Mouse (Mus musculus) embryonic facial prominence, embryonic 12.5 days (tissue): Measurements from ENCODE around the gene Cyp4f39. TPM values are rescaled to one million over a fixed set of nuclear protein-coding genes. Genes with fewer than 3 reads are reported as not detected.
A peak's percentile ranks its signal among the peaks of the same experiment; 100 is the strongest.
"Not testable (repeated sequence)": the region's sequence is repeated elsewhere in the genome, so short reads cannot be mapped to it uniquely, and the experiment has no call there.

Source experiments
- ATAC-seq: fragments of 200-750 bp; cut with Nextera tagmentation; 2 replicates; pipeline ENCODE4 v1.8.0; 2017; ENCODE audit not compliant: insufficient number of reproducible peaks, insufficient read depth, low FRiP score, low TSS enrichment
- H3K27ac ChIP-seq: fragments of 300-500 bp; sonication (generic); 2 replicates; pipeline ENCODE4 v1.5.1; 2016; ENCODE audit warnings: mild to moderate bottlenecking
- H3K27me3 ChIP-seq: fragments of 300-500 bp; sonication (generic); 2 replicates; pipeline ENCODE4 v1.6.1; 2016; ENCODE audit warnings: mild to moderate bottlenecking, moderate library complexity
- H3K36me3 ChIP-seq: fragments of 300-500 bp; sonication (generic); 2 replicates; pipeline ENCODE4 v1.6.1; 2016; ENCODE audit warnings: mild to moderate bottlenecking
- H3K4me1 ChIP-seq: fragments of 300-500 bp; sonication (generic); 2 replicates; pipeline ENCODE4 v1.6.1; 2016
- H3K4me2 ChIP-seq: fragments of 300-500 bp; sonication (generic); replicated peaks from 2 replicates; pipeline ENCODE4 v1.6.1; 2016; ENCODE audit warnings: mild to moderate bottlenecking, moderate library complexity
- H3K4me3 ChIP-seq: fragments of 300-500 bp; sonication (generic); 2 replicates; pipeline ENCODE4 v1.5.1; 2016; ENCODE audit warnings: mild to moderate bottlenecking
- H3K9ac ChIP-seq: fragments of 300-500 bp; sonication (generic); 2 replicates; pipeline ENCODE4 v1.6.1; 2016; ENCODE audit warnings: mild to moderate bottlenecking, moderate library complexity
- H3K9me3 ChIP-seq: fragments of 300-500 bp; sonication (generic); 2 replicates; pipeline ENCODE4 v1.6.1; 2016; ENCODE audit warnings: mild to moderate bottlenecking, moderate library complexity
- WGBS: fragments of 180-500 bp; shearing (Covaris S2); methylation state at CpG from one replicate; pipeline ENCODE4 v1.1.7; 2016; 5-methylcytosine and 5-hydroxymethylcytosine counted together
- polyA plus RNA-seq: library from polyadenylated mRNA; unstranded; fragments of >200 nt; fragmentation: Nextera tagmentation; extraction: Ambion mirVana; gene quantifications from 2 replicates; pipeline ENCODE4 v1.2.1, GENCODE M21; 2016

Cyp4f39 gene
- polyA plus RNA-seq, 1 experiment from 2014 or later = 0.70 TPM

DNA sequence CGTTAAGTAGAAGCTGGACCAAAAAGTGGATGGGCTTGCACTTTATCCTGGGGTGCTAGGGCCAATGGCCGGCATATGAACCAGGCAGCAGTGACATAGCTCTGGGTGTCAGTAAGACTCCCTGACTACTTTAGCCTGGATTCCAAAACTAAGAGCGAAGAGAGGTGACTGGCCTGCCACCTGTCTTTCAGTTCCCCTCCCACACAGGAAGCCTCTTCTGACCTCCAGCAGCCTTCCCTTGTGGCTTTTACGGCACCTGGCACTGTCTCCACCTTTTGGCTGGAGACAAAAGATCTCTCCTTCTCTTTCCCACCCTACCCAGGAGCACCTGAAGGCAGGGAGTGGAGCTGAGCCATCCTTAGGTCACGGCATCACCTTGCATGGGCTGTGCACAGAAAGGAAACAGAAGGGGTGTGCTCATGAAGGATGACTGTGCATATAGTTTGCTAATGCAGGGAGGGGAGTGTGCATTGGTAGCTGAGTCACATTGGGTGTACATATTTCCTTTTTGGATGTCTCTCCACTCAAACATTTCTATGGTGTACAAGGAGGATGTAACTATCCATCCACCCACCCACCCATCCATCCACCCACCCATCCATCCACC, 22.5 kb downstream of the Cyp4f39 start:
- 0 out of 2 replicates have a peak, but pooled peaks cover 3% of the 10 kb centered on the region for H3K27me3 ChIP-seq
- no peaks in the 10 kb centered on the region for H3K36me3 ChIP-seq
- no peak overlapping the region for H3K4me2 ChIP-seq
- H3K9me3 ChIP-seq = no peaks in the 10 kb centered on the region
- no peak for ATAC-seq
- WGBS = 87% methylated on average over 5 of the region's 5 CpGs
- H3K9ac ChIP-seq = no peak overlapping the region
- no peaks in the 10 kb centered on the region for H3K4me1 ChIP-seq
- no peak overlapping the region for H3K4me3 ChIP-seq
- no peak overlapping the region for H3K27ac ChIP-seq

DNA sequence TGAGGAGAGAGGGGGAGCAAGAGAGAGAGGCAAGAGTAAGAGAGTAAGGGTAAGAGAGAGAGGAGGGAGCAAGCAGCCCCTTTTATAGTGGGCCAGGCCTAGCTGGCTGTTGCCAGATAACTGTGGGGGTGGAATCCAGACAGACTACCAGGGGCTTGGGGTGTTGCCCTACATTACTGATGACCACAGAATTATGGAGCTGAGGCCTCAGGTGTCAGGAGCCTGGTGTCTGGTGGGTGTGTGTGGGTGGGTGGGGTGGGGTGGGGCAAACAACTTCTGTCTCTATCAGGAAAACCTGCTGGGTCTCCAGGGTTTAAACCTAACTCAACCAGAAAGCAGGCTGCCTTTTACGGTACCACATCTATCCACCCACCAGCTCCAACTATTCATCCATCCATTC, 24.7 kb downstream of the Cyp4f39 start:
- WGBS = 96% methylated on average over 1 of the region's 1 CpGs
- H3K9ac ChIP-seq = no peak overlapping the region

DNA sequence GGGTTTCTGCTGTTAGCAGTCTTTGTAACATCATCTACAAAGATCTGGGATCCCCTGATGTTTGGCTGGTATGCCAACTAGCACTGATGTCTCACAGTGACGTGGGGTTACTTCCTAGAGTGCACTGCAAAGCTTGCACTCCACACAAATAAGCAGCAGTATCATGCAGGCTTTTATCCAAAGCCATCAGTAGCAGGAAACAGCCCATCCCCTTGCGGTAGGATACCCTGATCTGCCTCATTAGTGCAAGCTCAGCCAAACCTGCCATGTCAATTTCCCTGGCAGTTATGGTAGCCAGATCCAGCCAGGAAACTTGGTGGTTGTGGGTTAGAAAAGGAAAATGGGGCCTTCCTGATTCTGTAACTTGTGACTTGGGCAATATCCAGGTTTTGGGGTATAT, 26.2 kb downstream of the Cyp4f39 start:
- 56% methylated on average over 2 of the region's 2 CpGs for WGBS
- H3K4me2 ChIP-seq = no peak overlapping the region
- peaks cover 24% of the 10 kb centered on the region for H3K27me3 ChIP-seq
- no peaks in the 10 kb centered on the region for H3K36me3 ChIP-seq
- no peak overlapping the region for H3K27ac ChIP-seq
- no peaks in the 10 kb centered on the region for H3K9me3 ChIP-seq
- ATAC-seq = no peak
- H3K4me3 ChIP-seq = no peak overlapping the region
- 0 out of 2 replicates have a peak, but pooled peaks cover 3% of the 10 kb centered on the region for H3K4me1 ChIP-seq
- no peak overlapping the region for H3K9ac ChIP-seq

More for the DNA sequence above, 24.7 kb downstream of the Cyp4f39 start:
- Histone ChIP-seq H3K4me1 (no peaks in the 10 kb centered on the region), H3K27ac (no peak overlapping the region), H3K4me2 (no peak overlapping the region), H3K9me3 (no peaks in the 10 kb centered on the region), H3K36me3 (no peaks in the 10 kb centered on the region), H3K27me3 (peaks cover 15% of the 10 kb centered on the region; the same call in 1 of the 2 replicates), H3K4me3 (no peak overlapping the region)
- no peak for ATAC-seq

DNA sequence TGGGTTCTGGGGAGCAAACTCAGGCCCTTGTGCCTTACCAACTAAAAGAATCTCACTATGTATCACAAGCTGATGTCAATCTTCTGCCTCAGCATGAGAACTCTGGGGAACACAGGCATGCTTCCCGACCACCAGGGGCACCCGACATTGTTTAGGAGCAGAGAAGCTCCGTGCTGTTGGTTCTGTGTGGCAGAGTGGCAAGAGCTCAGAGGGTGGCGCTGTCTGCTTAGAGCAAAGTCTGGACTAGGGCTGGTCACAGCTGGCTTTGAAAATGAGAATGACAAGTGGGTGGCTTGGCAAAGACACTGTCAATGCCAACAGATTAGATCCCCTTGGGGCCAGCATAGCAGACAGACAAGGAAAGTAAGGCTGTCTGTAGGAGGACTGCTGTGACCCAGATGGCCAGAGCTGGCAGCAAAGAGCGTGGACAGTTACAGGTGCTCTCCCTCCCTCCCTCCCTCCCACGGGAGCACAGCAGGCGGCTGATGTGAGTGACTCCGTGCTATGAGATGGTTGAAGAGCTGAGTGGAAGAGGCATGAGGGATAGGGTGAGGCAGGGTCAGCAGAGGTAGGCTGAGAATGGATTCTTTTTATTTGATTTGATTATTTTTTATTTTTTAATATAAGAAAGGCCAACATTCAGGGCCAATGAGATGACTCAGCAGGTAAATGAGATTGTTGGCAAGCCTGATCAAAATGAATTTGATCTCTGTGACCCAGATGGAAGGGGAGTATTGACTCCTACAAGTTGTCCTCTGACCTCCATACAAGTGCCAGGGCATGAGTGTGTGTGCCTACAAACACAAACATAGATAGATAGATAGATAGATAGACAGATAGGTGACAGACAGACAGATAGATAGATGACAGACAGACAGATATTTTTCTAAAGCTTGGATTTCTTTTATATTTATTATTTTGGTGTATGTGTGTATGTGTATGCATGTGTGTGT, 27.3 kb downstream of the Cyp4f39 start:
- no peak for ATAC-seq
- WGBS = 11% methylated on average over 8 of the region's 8 CpGs
- Histone ChIP-seq H3K9ac (no peak overlapping the region), H3K4me3 (no peak overlapping the region), H3K4me2 (no peak overlapping the region), H3K4me1 (0 out of 2 replicates have a peak, but pooled peaks cover 3% of the 10 kb centered on the region), H3K27ac (no peak overlapping the region), H3K9me3 (no peaks in the 10 kb centered on the region), H3K27me3 (peaks cover 26% of the 10 kb centered on the region), H3K36me3 (no peaks in the 10 kb centered on the region)

DNA sequence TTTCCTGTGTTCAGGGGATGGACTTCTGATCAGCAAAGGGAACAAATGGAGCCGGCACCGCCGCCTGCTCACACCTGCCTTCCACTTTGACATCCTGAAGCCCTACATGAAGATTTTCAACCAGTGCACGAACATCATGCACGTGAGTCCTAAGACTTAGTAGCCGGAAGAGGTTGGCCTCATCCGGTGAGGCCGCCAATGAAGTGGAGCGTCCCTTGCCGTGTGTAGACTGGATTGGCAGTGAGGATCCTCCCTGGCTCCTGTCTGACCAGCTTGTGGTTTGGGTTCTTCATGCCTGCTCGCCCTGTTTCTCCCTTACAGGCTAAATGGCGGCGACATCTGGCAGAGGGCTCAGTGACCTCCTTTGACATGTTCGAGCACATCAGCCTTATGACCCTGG, 29.2 kb downstream of the Cyp4f39 start:
- WGBS = 74% methylated on average over 14 of the region's 14 CpGs

DNA sequence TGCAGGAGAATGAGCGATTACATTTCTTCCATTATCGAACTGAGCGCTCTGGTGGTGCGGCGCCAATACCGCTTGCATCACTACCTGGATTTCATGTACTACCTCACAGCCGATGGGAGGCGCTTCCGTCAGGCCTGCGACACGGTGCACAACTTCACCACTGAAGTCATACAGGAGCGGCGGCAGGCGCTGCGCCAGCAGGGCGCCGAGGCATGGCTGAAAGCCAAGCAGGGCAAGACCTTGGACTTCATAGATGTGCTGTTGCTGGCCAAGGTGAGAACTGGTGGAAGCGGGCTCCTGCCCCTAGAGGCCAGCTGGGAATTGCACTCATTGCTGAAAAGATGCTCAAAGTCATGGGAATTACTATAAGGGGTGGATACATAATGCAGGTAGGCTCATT, 30.7 kb downstream of the Cyp4f39 start:
- no peak for ATAC-seq
- 0 out of 2 replicates have a peak, but pooled peaks cover 3% of the 10 kb centered on the region for H3K4me1 ChIP-seq
- WGBS = 24% methylated on average over 18 of the region's 18 CpGs
- peaks cover 23% of the 10 kb centered on the region for H3K27me3 ChIP-seq
- no peaks in the 10 kb centered on the region for H3K36me3 ChIP-seq
- peak overlapping the region; percentile 45 for H3K4me2 ChIP-seq
- H3K9ac ChIP-seq = 0 out of 2 replicates have a peak overlapping the region, but pooled peaks have one; percentile 5
- no peaks in the 10 kb centered on the region for H3K9me3 ChIP-seq
- no peak overlapping the region for H3K27ac ChIP-seq
- H3K4me3 ChIP-seq = peak overlapping the region; percentile 17; the same call in 1 of the 2 replicates

More for the DNA sequence above, 29.2 kb downstream of the Cyp4f39 start:
- Histone ChIP-seq H3K27ac (no peak overlapping the region), H3K4me3 (no peak overlapping the region), H3K36me3 (no peaks in the 10 kb centered on the region), H3K4me1 (0 out of 2 replicates have a peak, but pooled peaks cover 3% of the 10 kb centered on the region), H3K9me3 (no peaks in the 10 kb centered on the region), H3K9ac (no peak overlapping the region), H3K27me3 (peaks cover 26% of the 10 kb centered on the region), H3K4me2 (no peak overlapping the region)
- no peak for ATAC-seq

DNA sequence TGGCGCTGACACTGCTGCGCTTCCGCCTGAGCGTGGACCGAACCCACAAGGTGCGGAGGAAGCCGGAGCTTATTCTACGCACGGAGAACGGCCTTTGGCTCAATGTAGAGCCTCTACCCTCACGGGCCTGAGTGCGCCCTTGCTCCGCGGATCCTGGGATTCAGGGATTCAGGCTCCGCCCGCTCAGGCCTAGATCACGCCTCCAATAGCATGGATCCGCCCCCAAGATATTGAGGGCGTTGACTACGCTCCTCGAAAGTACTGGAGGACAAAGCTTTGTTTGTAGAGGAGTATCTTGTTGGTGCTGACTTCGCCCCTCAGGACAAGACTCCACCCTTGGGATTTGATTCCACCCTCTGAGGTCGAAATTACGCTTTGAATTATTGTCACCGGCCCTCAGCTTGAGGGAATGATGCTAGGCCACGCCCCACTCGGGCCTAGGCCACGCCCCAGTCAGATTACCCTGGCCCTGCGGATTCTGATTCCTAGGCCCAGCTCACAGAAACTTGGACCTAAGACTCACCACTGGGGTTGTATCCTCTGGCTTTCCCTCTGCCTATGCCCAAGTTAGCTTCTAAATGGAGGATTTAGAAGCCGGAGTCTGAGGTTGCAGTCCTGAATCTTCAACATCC, 39.9 kb downstream of the Cyp4f39 start:
- 8% methylated on average over 30 of the region's 30 CpGs for WGBS
- H3K4me1 ChIP-seq = no peaks in the 10 kb centered on the region
- H3K4me2 ChIP-seq = peak overlapping the region; percentile 44
- no peak overlapping the region for H3K9ac ChIP-seq
- H3K9me3 ChIP-seq = no peaks in the 10 kb centered on the region
- peak overlapping the region; percentile 28 for H3K4me3 ChIP-seq
- no peaks in the 10 kb centered on the region for H3K36me3 ChIP-seq
- H3K27ac ChIP-seq = no peak overlapping the region
- peak; percentile 77; the same call in 1 of the 2 replicates for ATAC-seq
- H3K27me3 ChIP-seq = peaks cover 11% of the 10 kb centered on the region; the same call in 1 of the 2 replicates

DNA sequence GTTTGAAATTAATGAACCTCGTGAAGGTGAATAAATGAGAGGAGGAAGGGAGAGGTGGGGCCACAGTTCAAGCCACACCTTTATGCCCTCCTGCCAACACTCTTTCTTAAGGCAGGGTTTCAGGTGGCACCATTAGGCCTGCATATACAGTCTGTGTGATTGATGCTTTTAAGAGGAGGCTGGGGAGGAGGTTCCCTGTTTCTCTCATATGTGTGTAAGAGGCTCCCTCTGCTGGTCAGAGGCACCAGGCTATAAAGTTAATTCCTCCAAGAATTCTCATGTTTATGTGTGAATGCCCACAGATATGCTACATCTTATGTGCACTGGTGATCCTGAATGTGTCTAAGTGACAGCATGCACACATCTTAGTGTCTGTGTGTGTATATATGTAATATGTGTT, 42.1 kb downstream of the Cyp4f39 start:
- Histone ChIP-seq H3K27ac (no peak overlapping the region), H3K36me3 (no peaks in the 10 kb centered on the region), H3K4me2 (no peak overlapping the region), H3K9me3 (no peaks in the 10 kb centered on the region), H3K27me3 (peaks cover 11% of the 10 kb centered on the region; the same call in 1 of the 2 replicates), H3K4me3 (no peak overlapping the region), H3K9ac (no peak overlapping the region), H3K4me1 (no peaks in the 10 kb centered on the region)
- WGBS = 76% methylated on average over 1 of the region's 1 CpGs
- no peak for ATAC-seq

DNA sequence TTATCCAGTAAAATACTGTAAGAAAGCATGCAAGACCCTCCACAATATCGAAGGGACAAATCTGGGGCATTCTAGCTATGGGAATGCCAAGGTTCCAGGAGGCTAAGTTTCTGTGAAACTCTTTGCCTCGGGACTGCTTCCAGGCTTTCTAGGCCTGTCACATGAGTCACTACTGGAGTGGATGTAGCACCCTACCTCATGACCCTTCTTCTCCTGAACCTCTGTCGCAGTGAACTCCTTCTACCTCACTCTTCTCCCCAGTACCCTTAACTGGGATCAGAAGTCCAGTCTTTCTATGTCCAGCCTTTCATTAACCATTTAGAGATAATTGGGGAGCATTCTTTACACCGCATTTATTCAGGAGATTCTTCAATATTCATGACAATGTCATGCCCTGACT, 48.0 kb downstream of the Cyp4f39 start:
- WGBS = 84% methylated on average over 4 of the region's 4 CpGs
- H3K4me2 ChIP-seq, H3K27me3 ChIP-seq, H3K9ac ChIP-seq, H3K9me3 ChIP-seq, ATAC-seq, H3K4me1 ChIP-seq, H3K4me3 ChIP-seq, H3K36me3 ChIP-seq, H3K27ac ChIP-seq: not testable (repeated sequence)

DNA sequence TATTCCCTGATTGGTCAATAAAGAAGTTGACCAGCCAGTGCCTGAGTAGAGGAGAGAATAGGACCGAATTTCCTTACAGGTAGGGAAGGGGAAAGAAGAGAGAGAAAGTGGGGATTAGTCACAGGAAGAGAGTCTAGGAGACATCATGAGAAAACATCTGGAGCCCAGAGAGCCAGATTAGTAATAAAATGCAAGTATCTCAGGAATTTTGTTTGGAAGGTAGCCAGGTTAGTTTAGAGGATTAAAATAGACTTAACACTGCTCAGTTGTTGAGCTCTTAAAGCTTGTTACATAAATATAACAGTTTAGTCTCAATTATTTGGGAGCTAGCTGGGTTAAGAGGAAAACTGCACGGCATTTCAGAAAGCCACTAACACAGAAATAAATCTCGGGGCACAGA, 48.5 kb downstream of the Cyp4f39 start:
- WGBS = 59% methylated on average over 3 of the region's 3 CpGs
- no peak for ATAC-seq
- H3K36me3 ChIP-seq = no peaks in the 10 kb centered on the region

DNA sequence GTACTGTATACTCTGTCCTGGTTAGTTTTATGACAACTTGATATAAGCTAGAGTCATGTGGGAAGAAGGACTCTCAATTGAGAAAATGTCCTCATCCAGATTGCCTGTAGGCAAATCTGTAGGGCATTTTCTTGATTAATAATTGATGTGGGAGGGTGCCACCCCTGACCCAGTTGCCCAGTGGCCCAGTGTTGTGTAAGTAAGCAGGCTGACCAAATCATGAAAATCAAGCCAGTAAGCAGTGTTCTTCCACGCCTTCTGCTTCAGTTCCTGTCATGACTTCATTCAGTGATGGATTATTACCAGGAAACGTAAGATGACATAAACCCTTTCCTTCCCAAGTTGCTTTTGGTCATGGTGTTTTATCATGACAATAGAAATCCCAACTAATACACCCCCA, 50.6 kb downstream of the Cyp4f39 start:
- H3K4me2 ChIP-seq = no peak overlapping the region
- H3K9ac ChIP-seq = no peak overlapping the region
- H3K27ac ChIP-seq = no peak overlapping the region
- peaks cover 1% of the 10 kb centered on the region; the same call in 1 of the 2 replicates for H3K36me3 ChIP-seq
- H3K27me3 ChIP-seq = no peaks in the 10 kb centered on the region
- H3K9me3 ChIP-seq = no peaks in the 10 kb centered on the region
- H3K4me1 ChIP-seq = peaks cover 9% of the 10 kb centered on the region
- no peak for ATAC-seq
- H3K4me3 ChIP-seq = no peak overlapping the region
- WGBS = 85% methylated on average over 2 of the region's 2 CpGs

More for the DNA sequence above, 48.5 kb downstream of the Cyp4f39 start:
- no peaks in the 10 kb centered on the region for H3K27me3 ChIP-seq
- no peaks in the 10 kb centered on the region for H3K9me3 ChIP-seq
- H3K4me2 ChIP-seq = no peak overlapping the region
- H3K9ac ChIP-seq = no peak overlapping the region
- H3K4me1 ChIP-seq = no peaks in the 10 kb centered on the region
- H3K27ac ChIP-seq = no peak overlapping the region
- H3K4me3 ChIP-seq = no peak overlapping the region
